Mouse (Mus musculus): ENCODE measurements around the gene Grb10. TPM values are rescaled to one million over a fixed set of nuclear protein-coding genes. Genes with fewer than 3 reads are reported as not detected.

Grb10 gene
- polyA plus RNA-seq, 1 experiment: 7.2 TPM

- Histone ChIP-seq H3K9me3 (no peaks in the 10 kb centered on the region), H3K36me3 (replicated peaks; ENCODE audit: low read length) (no peaks in the 10 kb centered on the region), H3K27me3 (replicated peaks) (peaks cover 7% of the 10 kb centered on the region), H3K4me3 (replicated peaks) (peak overlapping the region; percentile 35), H3K4me1 (peaks cover 18% of the 10 kb centered on the region)
- TF ChIP-seq GATA1 (IDR thresholded peaks at IDR 0.05; ENCODE audit: borderline replicate concordance, low read length): no peak
- TF ChIP-seq FLI1 (IDR thresholded peaks at IDR 0.05; ENCODE audit: low read length): no peak
Measured at GRCm38 (mm10) chr11:11901509-11901908, 137.0 kb downstream of the Grb10 start.

DNA sequence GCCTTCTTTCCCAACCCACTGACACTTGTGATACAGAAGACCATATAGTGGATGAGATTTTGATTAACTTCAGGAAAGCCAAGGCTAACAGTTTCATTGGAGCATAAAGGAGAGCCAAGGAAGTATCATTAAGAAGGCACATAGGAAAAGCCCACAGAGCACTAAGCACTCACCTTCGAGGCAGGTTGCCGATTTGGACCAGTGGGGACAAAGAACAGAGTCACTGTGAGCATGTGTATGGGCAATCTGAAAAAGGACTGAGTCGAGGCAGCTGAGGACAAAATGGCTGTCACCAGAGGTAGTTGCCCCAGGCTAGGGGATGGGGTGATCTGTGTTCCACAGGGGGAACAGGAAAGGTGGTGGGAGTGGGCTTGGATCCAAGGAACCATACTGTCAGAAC is 140.0 kb downstream of the Grb10 start:
- H3K4me3 ChIP-seq (replicated peaks): no peak overlapping the region
- H3K4me1 ChIP-seq: peaks cover 28% of the 10 kb centered on the region
- H3K27me3 ChIP-seq (replicated peaks): peaks cover 7% of the 10 kb centered on the region
- H3K36me3 ChIP-seq (replicated peaks; ENCODE audit: low read length): no peaks in the 10 kb centered on the region
- TF ChIP-seq GATA1 (IDR thresholded peaks at IDR 0.05; ENCODE audit: borderline replicate concordance, low read length) (no peak), FLI1 (IDR thresholded peaks at IDR 0.05; ENCODE audit: low read length) (no peak)
- H3K9me3 ChIP-seq: no peaks in the 10 kb centered on the region

DNA sequence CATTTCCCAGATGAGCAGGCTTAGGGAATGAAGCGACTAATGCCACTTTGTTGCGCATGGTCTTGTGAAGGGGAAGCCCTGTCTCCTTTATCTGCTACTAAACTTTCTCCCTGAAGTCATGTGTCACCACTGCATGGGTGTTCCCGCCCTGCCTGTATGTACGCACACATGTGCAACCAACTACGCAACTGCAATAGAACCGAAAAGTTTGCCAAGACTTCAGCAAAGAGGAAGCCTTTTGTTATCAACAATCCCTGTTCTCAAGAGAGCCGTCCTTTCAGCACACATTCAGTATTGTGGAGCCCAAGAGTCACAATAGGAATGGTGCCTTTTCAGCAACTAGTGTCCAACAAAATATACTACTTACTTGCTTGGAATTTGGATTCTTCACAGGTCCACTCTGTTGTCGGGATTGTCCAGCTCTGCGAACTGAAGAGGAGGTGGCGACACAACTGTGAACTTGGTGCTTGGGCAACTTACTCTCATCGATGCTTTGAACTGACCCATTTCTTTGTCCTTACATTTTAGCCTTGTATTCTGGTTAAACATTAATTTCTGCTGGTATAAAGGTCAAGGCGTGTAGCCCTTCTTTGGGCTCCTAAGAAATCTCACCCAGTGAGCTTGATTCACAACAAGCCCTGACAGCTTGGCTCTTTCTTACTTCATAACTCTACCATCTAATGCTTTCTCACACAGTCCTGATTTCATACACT is 140.7 kb downstream of the Grb10 start, which contains the start of gene Ddc:
Gene Ddc, minus strand, starts transcription at position 500 of the 713 bp plus-strand sequence.
- Histone ChIP-seq H3K9me3 (no peaks in the 10 kb centered on the region), H3K36me3 (replicated peaks; ENCODE audit: low read length) (no peaks in the 10 kb centered on the region), H3K4me1 (peaks cover 32% of the 10 kb centered on the region), H3K4me3 (replicated peaks) (no peak within 1 kb of the TSS), H3K27me3 (replicated peaks) (peaks cover 7% of the 10 kb centered on the region)
- no peak for TF ChIP-seq FLI1 (IDR thresholded peaks at IDR 0.05; ENCODE audit: low read length)
- no peak for TF ChIP-seq GATA1 (IDR thresholded peaks at IDR 0.05; ENCODE audit: borderline replicate concordance, low read length)

DNA sequence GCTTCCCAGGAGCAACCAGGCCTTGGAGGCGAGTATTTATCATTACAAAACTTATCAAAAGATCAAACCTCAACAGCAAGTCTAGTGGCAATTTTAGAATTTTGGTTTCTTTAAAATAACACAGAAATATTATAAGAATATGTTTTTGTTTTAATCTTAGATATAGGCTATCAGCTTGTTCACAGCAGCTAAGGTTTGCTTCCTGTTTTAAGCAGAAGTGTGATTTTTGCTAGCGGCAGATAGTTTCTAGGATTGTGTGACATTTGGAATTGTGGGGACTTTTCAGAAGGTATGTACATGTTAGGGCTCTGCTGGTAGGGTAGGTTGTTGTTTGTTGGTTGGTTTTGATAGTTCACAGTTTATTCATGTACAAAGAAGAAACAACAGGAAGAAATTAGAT is 143.0 kb downstream of the Grb10 start:
- H3K36me3 ChIP-seq (replicated peaks; ENCODE audit: low read length): no peaks in the 10 kb centered on the region
- peaks cover 38% of the 10 kb centered on the region for H3K4me1 ChIP-seq
- no peaks in the 10 kb centered on the region for H3K9me3 ChIP-seq
- TF ChIP-seq GATA1 (IDR thresholded peaks at IDR 0.05; ENCODE audit: borderline replicate concordance, low read length): no peak
- no peak for TF ChIP-seq FLI1 (IDR thresholded peaks at IDR 0.05; ENCODE audit: low read length)
- no peak overlapping the region for H3K4me3 ChIP-seq (replicated peaks)
- peaks cover 3% of the 10 kb centered on the region for H3K27me3 ChIP-seq (replicated peaks)

DNA sequence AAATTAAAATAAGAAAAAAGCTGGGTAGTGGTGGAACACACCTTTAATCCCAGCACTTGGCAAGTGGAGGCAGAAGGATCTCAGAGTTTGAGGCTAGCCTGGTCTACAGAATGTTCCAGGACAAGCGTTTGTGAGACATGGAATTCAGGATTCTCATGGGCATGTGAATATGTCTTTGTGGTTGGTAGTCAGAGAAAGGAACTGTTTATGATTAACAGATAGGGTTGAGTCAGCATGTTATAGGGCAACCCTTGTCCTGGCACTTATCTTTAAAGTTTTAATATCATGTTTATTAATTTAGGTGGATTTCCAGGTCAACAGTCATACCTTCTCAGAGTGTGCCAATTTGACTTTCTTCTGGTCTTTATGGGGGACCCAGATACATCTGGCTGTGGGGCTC is 144.7 kb downstream of the Grb10 start:
- no peaks in the 10 kb centered on the region for H3K9me3 ChIP-seq
- peaks cover 3% of the 10 kb centered on the region for H3K27me3 ChIP-seq (replicated peaks)
- no peak overlapping the region for H3K4me3 ChIP-seq (replicated peaks)
- peaks cover 54% of the 10 kb centered on the region for H3K4me1 ChIP-seq
- TF ChIP-seq GATA1 (IDR thresholded peaks at IDR 0.05; ENCODE audit: borderline replicate concordance, low read length): no peak
- no peak for TF ChIP-seq FLI1 (IDR thresholded peaks at IDR 0.05; ENCODE audit: low read length)
- H3K36me3 ChIP-seq (replicated peaks; ENCODE audit: low read length): no peaks in the 10 kb centered on the region

GRCm38 (mm10) chr11:11892993-11893602 is 145.4 kb downstream of the Grb10 start:
- H3K36me3 ChIP-seq (replicated peaks; ENCODE audit: low read length): no peaks in the 10 kb centered on the region
- peaks cover 58% of the 10 kb centered on the region for H3K4me1 ChIP-seq
- no peaks in the 10 kb centered on the region for H3K27me3 ChIP-seq (replicated peaks)
- no peak overlapping the region for H3K4me3 ChIP-seq (replicated peaks)
- TF ChIP-seq FLI1 (IDR thresholded peaks at IDR 0.05; ENCODE audit: low read length): no peak
- TF ChIP-seq GATA1 (IDR thresholded peaks at IDR 0.05; ENCODE audit: borderline replicate concordance, low read length): no peak
- H3K9me3 ChIP-seq: no peaks in the 10 kb centered on the region

- no peak overlapping the region for H3K4me3 ChIP-seq (replicated peaks)
- no peak for TF ChIP-seq FLI1 (IDR thresholded peaks at IDR 0.05; ENCODE audit: low read length)
- TF ChIP-seq GATA1 (IDR thresholded peaks at IDR 0.05; ENCODE audit: borderline replicate concordance, low read length): no peak
- H3K4me1 ChIP-seq: peaks cover 64% of the 10 kb centered on the region
- no peaks in the 10 kb centered on the region for H3K36me3 ChIP-seq (replicated peaks; ENCODE audit: low read length)
- no peaks in the 10 kb centered on the region for H3K9me3 ChIP-seq
- H3K27me3 ChIP-seq (replicated peaks): no peaks in the 10 kb centered on the region
Measured at GRCm38 (mm10) chr11:11891832-11892231, 146.7 kb downstream of the Grb10 start.

DNA sequence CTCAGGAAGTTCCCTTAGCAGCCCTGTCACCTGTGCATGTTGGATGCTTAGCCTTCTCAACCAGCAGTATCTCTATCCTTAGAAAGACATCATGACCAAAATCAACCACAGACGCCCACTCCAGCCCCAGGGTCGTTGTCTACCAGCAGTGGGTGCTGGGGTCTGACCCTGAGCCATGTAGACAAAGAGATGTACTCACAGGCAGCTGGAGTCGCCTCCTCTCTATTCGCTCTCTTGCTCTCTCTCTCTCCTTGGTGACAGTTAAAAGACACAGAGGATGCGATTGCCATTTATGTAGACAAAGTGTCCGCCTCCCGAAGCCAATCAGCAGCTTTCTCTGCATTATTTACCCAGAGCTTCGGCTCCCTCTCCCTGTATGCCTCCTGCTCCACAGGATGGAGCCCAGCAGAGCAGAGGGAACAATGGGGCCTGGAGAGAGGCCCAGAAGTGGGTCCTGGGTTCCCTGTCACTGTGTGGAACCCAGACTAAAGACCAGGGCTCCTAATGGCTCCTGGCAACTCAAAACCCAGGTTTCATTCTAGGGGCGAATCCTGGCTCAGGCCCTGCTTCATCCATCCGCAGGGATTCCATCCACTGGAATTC is 148.2 kb downstream of the Grb10 start:
- peaks cover 76% of the 10 kb centered on the region for H3K4me1 ChIP-seq
- TF ChIP-seq GATA1 (IDR thresholded peaks at IDR 0.05; ENCODE audit: borderline replicate concordance, low read length): no peak
- TF ChIP-seq FLI1 (IDR thresholded peaks at IDR 0.05; ENCODE audit: low read length): no peak

DNA sequence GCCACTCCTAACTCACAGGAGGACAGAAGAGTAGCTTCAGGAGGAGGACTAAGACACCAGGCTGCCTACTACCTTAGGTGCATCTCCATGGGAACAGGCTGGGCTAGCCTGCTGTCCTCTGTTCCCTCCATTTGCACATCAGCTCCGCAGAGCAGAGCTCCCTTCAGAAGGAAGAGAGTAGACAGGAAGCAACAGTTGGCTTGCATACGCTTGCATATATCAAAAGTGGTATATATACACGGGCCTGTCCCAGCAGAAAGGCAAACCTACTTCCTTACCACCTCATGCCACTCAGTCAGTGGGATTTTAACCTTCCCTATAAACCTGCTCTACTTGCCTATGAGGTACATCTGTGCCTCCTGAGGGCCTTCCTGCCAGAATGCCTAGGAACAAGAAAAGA is 149.8 kb downstream of the Grb10 start:
- peaks cover 82% of the 10 kb centered on the region for H3K4me1 ChIP-seq
- no peaks in the 10 kb centered on the region for H3K9me3 ChIP-seq
- TF ChIP-seq FLI1 (IDR thresholded peaks at IDR 0.05; ENCODE audit: low read length): no peak
- TF ChIP-seq GATA1 (IDR thresholded peaks at IDR 0.05; ENCODE audit: borderline replicate concordance, low read length): no peak
- no peaks in the 10 kb centered on the region for H3K27me3 ChIP-seq (replicated peaks)
- no peaks in the 10 kb centered on the region for H3K36me3 ChIP-seq (replicated peaks; ENCODE audit: low read length)
- peak overlapping the region; percentile 85 for H3K4me3 ChIP-seq (replicated peaks)

More for the DNA sequence above, 148.2 kb downstream of the Grb10 start:
- Histone ChIP-seq H3K27me3 (replicated peaks) (no peaks in the 10 kb centered on the region), H3K4me3 (replicated peaks) (no peak overlapping the region), H3K36me3 (replicated peaks; ENCODE audit: low read length) (no peaks in the 10 kb centered on the region), H3K9me3 (no peaks in the 10 kb centered on the region)

DNA sequence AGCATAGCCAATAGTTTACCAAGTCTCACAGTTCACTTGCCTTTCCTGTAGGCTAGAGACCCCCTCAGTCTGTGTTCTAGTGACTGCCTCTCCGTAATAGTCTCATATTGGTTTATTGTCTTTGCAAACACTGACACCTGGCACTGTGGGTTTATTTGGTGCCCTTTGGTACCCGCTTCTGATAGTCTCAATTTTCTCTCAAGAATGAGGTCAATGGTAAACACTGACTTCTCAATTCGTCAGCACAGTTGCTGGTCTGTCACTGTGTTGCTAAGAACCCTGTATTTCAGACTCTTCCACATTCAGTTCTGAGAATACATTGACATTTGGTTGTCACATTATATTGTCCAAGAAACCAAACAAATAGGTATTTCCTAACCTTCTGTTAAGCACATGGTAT is 150.4 kb downstream of the Grb10 start:
- Histone ChIP-seq H3K36me3 (replicated peaks; ENCODE audit: low read length) (no peaks in the 10 kb centered on the region), H3K4me3 (replicated peaks) (no peak overlapping the region), H3K4me1 (peaks cover 80% of the 10 kb centered on the region), H3K27me3 (replicated peaks) (no peaks in the 10 kb centered on the region), H3K9me3 (no peaks in the 10 kb centered on the region)
- TF ChIP-seq FLI1 (IDR thresholded peaks at IDR 0.05; ENCODE audit: low read length): no peak
- TF ChIP-seq GATA1 (IDR thresholded peaks at IDR 0.05; ENCODE audit: borderline replicate concordance, low read length): no peak

All from megakaryocyte, embryonic 14.5 days (primary cell).